Mouse (Mus musculus) embryonic facial prominence, embryonic 14.5 days (tissue): ENCODE measurements at regions not wholly inside any gene's neighbourhood (a gene's known extent, or its start where the extent isn't known, plus 50 kb on each side); places are given as distances from the start of the nearest gene placed in this dataset.

Experiments used
- ATAC-seq: fragments of 200-750 bp; cut with Nextera tagmentation; 2 replicates; pipeline ENCODE4 v1.8.0; 2017; ENCODE audit warnings: low read depth, moderate number of reproducible peaks, moderate TSS enrichment
- DNase-seq: peaks from one replicate; pipeline ENCODE4 v3.0.0-alpha.2; 2015; ENCODE audit warnings: low spot score
- H3K27ac ChIP-seq: fragments of 300-500 bp; sonication (generic); replicated peaks from 2 replicates; pipeline ENCODE4 v1.5.1; 2014; ENCODE audit warnings: low read depth, mild to moderate bottlenecking, low read length, moderate library complexity
- H3K27me3 ChIP-seq: fragments of 300-500 bp; sonication (generic); replicated peaks from 2 replicates; pipeline ENCODE4 v1.6.1; 2014; ENCODE audit warnings: low read length; ENCODE audit not compliant: control insufficient read depth, insufficient read depth
- H3K36me3 ChIP-seq: fragments of 300-500 bp; sonication (generic); 2 replicates; pipeline ENCODE4 v1.6.1; 2014; ENCODE audit warnings: low read length, mixed read lengths; ENCODE audit not compliant: control insufficient read depth, insufficient read depth
- H3K4me1 ChIP-seq: fragments of 300-500 bp; sonication (generic); 2 replicates; pipeline ENCODE4 v1.6.1; 2014; ENCODE audit warnings: antibody characterized with exemption, low read length; ENCODE audit not compliant: control insufficient read depth, insufficient read depth
- H3K4me2 ChIP-seq: fragments of 300-500 bp; sonication (generic); 2 replicates; pipeline ENCODE4 v1.6.1; 2014; ENCODE audit warnings: low read depth, mild to moderate bottlenecking, low read length, moderate library complexity, mixed read lengths
- H3K4me3 ChIP-seq: fragments of 300-500 bp; sonication (generic); 2 replicates; pipeline ENCODE4 v1.5.1; 2014; ENCODE audit warnings: low read depth, mild to moderate bottlenecking, low read length
- H3K9ac ChIP-seq: fragments of 300-500 bp; sonication (generic); 2 replicates; pipeline ENCODE4 v1.6.1; 2014; ENCODE audit warnings: low read depth, mild to moderate bottlenecking, low read length, moderate library complexity, mixed read lengths
- H3K9me3 ChIP-seq: fragments of 300-500 bp; sonication (generic); 2 replicates; pipeline ENCODE4 v1.6.1; 2016; ENCODE audit warnings: low read length; ENCODE audit not compliant: control insufficient read depth
- WGBS: fragments of 180-500 bp; shearing (Covaris S2); extraction: QIAGEN DNeasy Blood & Tissue Kit; methylation state at CpG from one replicate; pipeline ENCODE4 v1.1.7; 2014; 5-methylcytosine and 5-hydroxymethylcytosine counted together

DNA sequence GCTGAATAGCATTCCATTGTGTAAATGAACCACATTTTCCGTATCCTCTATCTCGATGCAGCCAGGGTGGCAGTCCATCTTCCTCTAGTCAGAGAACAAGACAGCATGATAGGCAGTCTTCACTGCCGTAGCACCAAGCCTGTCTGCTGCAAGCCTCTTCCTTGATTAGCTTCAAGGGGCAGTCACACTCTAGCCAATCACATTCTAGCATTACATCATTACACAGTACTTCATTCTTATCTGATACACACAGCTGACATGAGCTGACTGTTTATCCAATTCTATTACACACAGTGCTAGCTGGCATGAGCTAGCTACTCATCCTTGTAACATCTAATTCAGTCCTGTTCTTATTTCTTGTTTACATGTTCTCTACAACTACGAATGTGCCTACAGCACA, 156.6 kb downstream of the Gm21897 start:
- Histone ChIP-seq H3K9me3 (no peaks in the 10 kb centered on the region), H3K36me3 (no peaks in the 10 kb centered on the region), H3K4me1 (no peaks in the 10 kb centered on the region), H3K27me3 (no peaks in the 10 kb centered on the region), H3K4me2 (no peak overlapping the region), H3K4me3 (no peak overlapping the region), H3K9ac (no peak overlapping the region), H3K27ac (no peak overlapping the region)
- ATAC-seq (no peak), DNase-seq (no peak)
- 78% methylated on average over 4 of the region's 4 CpGs for WGBS

DNA sequence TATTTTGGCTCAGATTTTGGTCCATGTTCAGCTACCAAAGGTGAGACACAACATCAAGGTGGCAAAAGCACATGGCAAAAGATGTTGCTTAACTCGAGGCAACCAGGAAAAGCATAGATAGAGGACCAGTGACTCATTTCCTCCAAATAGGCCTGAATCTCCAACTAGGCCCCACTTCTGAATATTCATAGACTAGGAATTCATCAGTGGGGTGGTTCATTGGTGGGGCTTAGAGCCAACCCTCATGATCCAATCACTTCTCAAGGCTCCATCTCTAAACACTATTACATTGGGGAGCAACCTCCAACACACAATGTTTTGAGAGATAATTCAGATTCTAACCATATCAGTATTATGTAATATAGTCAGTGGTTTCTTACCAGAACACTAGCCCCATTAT, 161.6 kb downstream of the Gm21897 start:
- Histone ChIP-seq H3K27me3 (no peaks in the 10 kb centered on the region), H3K4me1 (no peaks in the 10 kb centered on the region), H3K27ac (no peak overlapping the region), H3K4me2 (no peak overlapping the region), H3K9ac (no peak overlapping the region), H3K9me3 (no peaks in the 10 kb centered on the region), H3K36me3 (no peaks in the 10 kb centered on the region), H3K4me3 (no peak overlapping the region)
- no peak for DNase-seq
- 69% methylated on average over 1 of the region's 1 CpGs for WGBS
- ATAC-seq: no peak

DNA sequence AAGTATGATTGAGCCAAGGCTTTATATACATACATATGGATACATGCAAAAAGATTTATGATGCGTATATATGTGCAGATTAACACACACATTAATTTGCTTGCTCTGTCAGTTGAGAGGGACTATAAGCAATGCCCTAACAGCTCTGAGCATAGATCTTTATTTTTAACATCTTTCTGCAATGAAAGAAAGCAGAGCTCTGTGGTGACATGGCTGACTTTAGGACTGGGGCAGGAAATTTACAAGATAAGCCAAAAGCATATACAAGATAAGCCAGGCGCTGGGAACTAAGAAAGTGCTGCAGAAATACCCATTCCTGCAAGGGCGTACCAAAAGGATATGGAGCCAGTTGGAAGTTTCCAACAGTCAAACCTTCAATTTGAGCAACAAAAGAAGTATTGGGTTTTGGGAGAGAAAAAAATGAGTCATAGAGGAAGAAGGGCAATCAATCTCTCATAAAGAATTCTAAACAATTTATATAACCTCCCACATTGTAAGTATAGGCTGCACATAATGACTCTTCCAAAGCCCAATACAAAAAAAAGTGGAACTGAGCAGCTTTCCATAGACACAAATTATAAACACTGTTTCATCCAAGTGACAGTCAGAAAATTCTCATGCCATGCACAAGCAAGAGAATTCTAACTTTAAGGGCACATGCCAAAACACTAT, 174.2 kb downstream of the Gm21897 start:
- Histone ChIP-seq H3K27ac (no peak overlapping the region), H3K9ac (no peak overlapping the region), H3K4me3 (no peak overlapping the region), H3K4me1 (no peaks in the 10 kb centered on the region), H3K9me3 (no peaks in the 10 kb centered on the region), H3K36me3 (no peaks in the 10 kb centered on the region), H3K27me3 (no peaks in the 10 kb centered on the region), H3K4me2 (no peak overlapping the region)
- no peak for ATAC-seq
- no peak for DNase-seq
- 85% methylated on average over 3 of the region's 3 CpGs for WGBS

DNA sequence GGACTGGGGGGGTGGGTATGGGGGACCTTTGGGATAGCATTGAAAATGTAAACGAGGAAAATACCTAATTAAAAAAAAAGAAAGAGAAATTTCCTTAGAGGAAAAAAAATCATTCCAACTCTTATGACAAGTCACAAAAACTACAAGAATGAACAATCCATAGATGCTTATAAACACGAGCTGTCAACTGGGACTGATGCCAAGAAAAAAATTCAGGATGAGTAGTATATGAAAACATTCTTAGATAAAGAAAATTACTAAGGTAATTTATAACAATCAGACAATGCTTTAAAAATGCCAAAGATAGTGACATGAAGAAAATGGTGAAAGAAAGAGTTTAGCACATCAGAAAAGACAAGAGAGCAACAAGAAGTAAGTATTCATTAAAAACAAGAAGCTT, 176.0 kb downstream of the Gm21897 start:
- H3K27me3 ChIP-seq: no peaks in the 10 kb centered on the region
- H3K27ac ChIP-seq: no peak overlapping the region
- no peaks in the 10 kb centered on the region for H3K9me3 ChIP-seq
- no peak overlapping the region for H3K9ac ChIP-seq
- ATAC-seq (no peak), DNase-seq (no peak)
- 49% methylated on average over 2 of the region's 2 CpGs for WGBS
- no peaks in the 10 kb centered on the region for H3K4me1 ChIP-seq
- no peak overlapping the region for H3K4me2 ChIP-seq
- no peaks in the 10 kb centered on the region for H3K36me3 ChIP-seq
- H3K4me3 ChIP-seq: no peak overlapping the region
